Mouse (Mus musculus): ENCODE results near the gene Cnst.

Gene Cnst

GRCm38 (mm10) chr1:179598386-179598785 lies 52.2 kb downstream of the Cnst start:
- DNase-seq = no peak

GRCm38 (mm10) chr1:179604526-179604925 lies 58.4 kb downstream of the Cnst start:
- DNase-seq = no peak

- no peak for DNase-seq
These were observed 60.0 kb downstream of the Cnst start for GRCm38 (mm10) chr1:179606004-179606723.

- DNase-seq = no peak
These were observed 62.4 kb downstream of the Cnst start for GRCm38 (mm10) chr1:179608521-179608920.

GRCm38 (mm10) chr1:179609724-179610505 lies 63.7 kb downstream of the Cnst start:
- DNase-seq = peak; percentile 71

GRCm38 (mm10) chr1:179611182-179611581 lies 65.0 kb downstream of the Cnst start:
- DNase-seq = no peak

GRCm38 (mm10) chr1:179612418-179612817 lies 66.2 kb downstream of the Cnst start:
- DNase-seq = no peak

GRCm38 (mm10) chr1:179612986-179613505 lies 66.9 kb downstream of the Cnst start:
- no peak for DNase-seq

GRCm38 (mm10) chr1:179617426-179617825 lies 71.3 kb downstream of the Cnst start:
- peak; percentile 1 for DNase-seq

GRCm38 (mm10) chr1:179622665-179623064 lies 76.5 kb downstream of the Cnst start:
- peak; percentile 3 for DNase-seq

- peak; percentile 47 for DNase-seq
These were observed 77.5 kb downstream of the Cnst start for GRCm38 (mm10) chr1:179623657-179624056.

GRCm38 (mm10) chr1:179624354-179624753 lies 78.2 kb downstream of the Cnst start:
- DNase-seq = peak; percentile 51

GRCm38 (mm10) chr1:179627855-179628254 lies 81.7 kb downstream of the Cnst start:
- DNase-seq = no peak

GRCm38 (mm10) chr1:179628438-179629106 lies 82.4 kb downstream of the Cnst start:
- DNase-seq = peak; percentile 1

- DNase-seq = peak; percentile 1
These were observed 83.1 kb downstream of the Cnst start for GRCm38 (mm10) chr1:179629276-179629675.

GRCm38 (mm10) chr1:179632746-179633413 lies 86.7 kb downstream of the Cnst start:
- DNase-seq = peak; percentile 1

- peak; percentile 7 for DNase-seq
These were observed 87.2 kb downstream of the Cnst start for GRCm38 (mm10) chr1:179633414-179633752.

- peak; percentile 1 for DNase-seq
These were observed 88.0 kb downstream of the Cnst start for GRCm38 (mm10) chr1:179634159-179634558.

- peak; percentile 1 for DNase-seq
These were observed 96.6 kb downstream of the Cnst start for GRCm38 (mm10) chr1:179642726-179643125.

- DNase-seq = peak; percentile 16
These were observed 98.0 kb downstream of the Cnst start for GRCm38 (mm10) chr1:179644151-179644550.

- DNase-seq = peak; percentile 84
These were observed 99.2 kb downstream of the Cnst start for GRCm38 (mm10) chr1:179645101-179645979.

GRCm38 (mm10) chr1:179645980-179646268 lies 99.8 kb downstream of the Cnst start:
- no peak for DNase-seq

Data from cerebellum, adult 9-11 months (tissue).